16 mouse cellular contexts compared by ENCODE assay signal in genomic region chr15:99847937-99848336, GRCm38 (mm10). TPM values are rescaled to one million over a fixed set of nuclear protein-coding genes. Genes with fewer than 3 reads are reported as not detected.
DNase-seq lines count a peak whose midpoint lies in the region; ATAC-seq and TF ChIP-seq lines count a peak whose summit lies in the region.
"Had no signal": no experiment of that assay in that cellular context is flagged by ENCODE, and none has a peak within 500 bp of the region (broad histone marks: within the 10 kb centered on the region; RNA-seq: fewer than 3 reads in every experiment).

No protein-coding gene starts in this region.

- no peak for DNase-seq in kidney, postnatal 36 days
- peak; percentile 77 for DNase-seq in limb, embryonic 14.5 days (ENCODE audit: low spot score)
- no peak for DNase-seq in testis, postnatal 14 days (ENCODE audit: low spot score)
- no peak for DNase-seq in B cell, adult 2 months
- no peak for DNase-seq in thymus, postnatal 4 days
- DNase-seq: adrenal gland, postnatal 14 days; cerebellum, postnatal 25 days; gastrocnemius, postnatal 10 days; right cerebral cortex, postnatal 14 days had no signal

- H3K9me3 ChIP-seq in kidney, embryonic 14.5 days (ENCODE audit: control insufficient read depth, low read length) = no peaks in the 10 kb centered on the region
- no peaks in the 10 kb centered on the region for H3K9me3 ChIP-seq in embryonic facial prominence, embryonic 12.5 days
- no peaks in the 10 kb centered on the region for H3K9me3 ChIP-seq in limb, embryonic 14.5 days (ENCODE audit: control insufficient read depth, low read length)
- H3K9me3 ChIP-seq: hindbrain, embryonic 15.5 days; liver, embryonic 15.5 days had no signal

- no peaks in the 10 kb centered on the region for H3K36me3 ChIP-seq in kidney, embryonic 14.5 days (ENCODE audit: control insufficient read depth, insufficient read depth, low read length)
- H3K36me3 ChIP-seq in C2C12 (ENCODE audit: control insufficient read depth, insufficient read depth) = no peaks in the 10 kb centered on the region
- H3K36me3 ChIP-seq in embryonic facial prominence, embryonic 12.5 days = no peaks in the 10 kb centered on the region
- no peaks in the 10 kb centered on the region for H3K36me3 ChIP-seq in limb, embryonic 14.5 days (ENCODE audit: control insufficient read depth, insufficient read depth, low read length)
- H3K36me3 ChIP-seq: hindbrain, embryonic 15.5 days; liver, embryonic 15.5 days had no signal

- H3K4me3 ChIP-seq in kidney, embryonic 14.5 days (ENCODE audit: low read length) = no peak overlapping the region
- no peak overlapping the region for H3K4me3 ChIP-seq in C2C12 (ENCODE audit: insufficient read depth, poor library complexity, severe bottlenecking)
- no peak overlapping the region for H3K4me3 ChIP-seq in embryonic facial prominence, embryonic 12.5 days
- no peak overlapping the region for H3K4me3 ChIP-seq in limb, embryonic 14.5 days (replicated peaks; ENCODE audit: low read length)
- H3K4me3 ChIP-seq: hindbrain, embryonic 15.5 days; left cerebral cortex, adult 2 months; liver, embryonic 15.5 days had no signal

- no peak for TF ChIP-seq POLR2A in limb, embryonic 14.5 days (IDR thresholded peaks at IDR 0.05; ENCODE audit: borderline replicate concordance, extremely low read depth, insufficient read depth, insufficient read length)

- H3K4me2 ChIP-seq in kidney, embryonic 14.5 days (replicated peaks; ENCODE audit: low read depth, low read length) = no peak overlapping the region
- no peak overlapping the region for H3K4me2 ChIP-seq in embryonic facial prominence, embryonic 12.5 days (replicated peaks)
- H3K4me2 ChIP-seq in limb, embryonic 14.5 days (replicated peaks; ENCODE audit: low read depth, low read length, severe bottlenecking) = no peak overlapping the region
- H3K4me2 ChIP-seq: hindbrain, embryonic 15.5 days; liver, embryonic 15.5 days; midbrain, embryonic 11.5 days had no signal

- no peak overlapping the region for H3K9ac ChIP-seq in kidney, embryonic 14.5 days (ENCODE audit: low read depth, low read length)
- no peak overlapping the region for H3K9ac ChIP-seq in embryonic facial prominence, embryonic 12.5 days
- H3K9ac ChIP-seq in limb, embryonic 14.5 days (ENCODE audit: low read depth, low read length, severe bottlenecking) = no peak overlapping the region
- H3K9ac ChIP-seq: hindbrain, embryonic 15.5 days; liver, embryonic 15.5 days had no signal

- peaks cover 16% of the 10 kb centered on the region; the same call in 1 of the 2 replicates for H3K4me1 ChIP-seq in kidney, embryonic 14.5 days (ENCODE audit: control insufficient read depth, insufficient read depth, low read length)
- H3K4me1 ChIP-seq in embryonic facial prominence, embryonic 12.5 days = 0 out of 2 replicates have a peak, but pooled peaks cover 8% of the 10 kb centered on the region
- peaks cover 10% of the 10 kb centered on the region for H3K4me1 ChIP-seq in limb, embryonic 14.5 days (ENCODE audit: control insufficient read depth, insufficient read depth, low read length)
- H3K4me1 ChIP-seq: hindbrain, embryonic 15.5 days had no signal

- 28% methylated on average over 8 of the region's 8 CpGs for WGBS in kidney, embryonic 14.5 days
- 44% methylated on average over 8 of the region's 8 CpGs for WGBS in embryonic facial prominence, embryonic 12.5 days
- 21% methylated on average over 8 of the region's 8 CpGs for WGBS in limb, embryonic 14.5 days

- ATAC-seq in kidney, embryonic 14.5 days (ENCODE audit: low FRiP score, low TSS enrichment) = peak; percentile 62
- ATAC-seq in embryonic facial prominence, embryonic 12.5 days (ENCODE audit: insufficient number of reproducible peaks, insufficient read depth, low FRiP score, low TSS enrichment) = 0 out of 2 replicates have a peak, but pooled peaks have one; percentile 41
- peak; percentile 85 for ATAC-seq in limb, embryonic 14.5 days (ENCODE audit: low FRiP score, low read depth)

- no peak overlapping the region; the same call in 1 of the 2 replicates for H3K27ac ChIP-seq in kidney, embryonic 14.5 days (ENCODE audit: low read depth, low read length)
- H3K27ac ChIP-seq in embryonic facial prominence, embryonic 12.5 days = peak overlapping the region; percentile 36; the same call in 1 of the 2 replicates
- H3K27ac ChIP-seq in limb, embryonic 14.5 days (replicated peaks; ENCODE audit: low read depth, low read length) = peak overlapping the region; percentile 61
- H3K27ac ChIP-seq: hindbrain, embryonic 15.5 days; left cerebral cortex, adult 2 months; liver, embryonic 15.5 days had no signal

- no peak for TF ChIP-seq CTCF in C2C12 (IDR thresholded peaks at IDR 0.05; ENCODE audit: control insufficient read depth, insufficient read depth, insufficient read length)

- H3ac ChIP-seq in C2C12 (ENCODE audit: control insufficient read depth, insufficient read length, low read depth) = no peak overlapping the region

- no peaks in the 10 kb centered on the region for H3K79me3 ChIP-seq in C2C12 (ENCODE audit: low read depth)

- H3K79me2 ChIP-seq in C2C12 (ENCODE audit: control insufficient read depth, insufficient read depth) = no peaks in the 10 kb centered on the region

- no peaks in the 10 kb centered on the region for H3K27me3 ChIP-seq in kidney, embryonic 14.5 days (ENCODE audit: control insufficient read depth, insufficient read depth, low read length)
- no peaks in the 10 kb centered on the region for H3K27me3 ChIP-seq in C2C12 (ENCODE audit: control insufficient read depth, insufficient read depth, insufficient read length)
- H3K27me3 ChIP-seq in embryonic facial prominence, embryonic 12.5 days = no peaks in the 10 kb centered on the region
- no peaks in the 10 kb centered on the region for H3K27me3 ChIP-seq in limb, embryonic 14.5 days (ENCODE audit: control insufficient read depth, insufficient read depth, low read length)
- H3K27me3 ChIP-seq: hindbrain, embryonic 15.5 days; liver, embryonic 15.5 days had no signal

TF ChIP-seq in C2C12, 6 proteins besides CTCF, POLR2A, EP300 and RAD21:
- TF ChIP-seq MYOD1 (IDR thresholded peaks at IDR 0.05; ENCODE audit: control insufficient read depth, insufficient read length, low read depth) (peak; percentile 54), MYOG (IDR thresholded peaks at IDR 0.05; ENCODE audit: control insufficient read depth, extremely low read depth, insufficient read length) (no peak), FOSL1 (IDR thresholded peaks at IDR 0.05; ENCODE audit: insufficient read depth, low read length, poor library complexity, severe bottlenecking) (no peak), CEBPB (IDR thresholded peaks at IDR 0.05; ENCODE audit: low read depth) (no peak), USF1 (IDR thresholded peaks at IDR 0.05; ENCODE audit: low read depth) (no peak)
TF ChIP-seq in C2C12: peak in this region for 1.

RNA-seq across cellular contexts. Expression of gene Lima1, which starts 27.3 kb away (rescaled TPM):
- 23.4 and 43.5 TPM in 2 replicates for polyA plus RNA-seq in kidney, embryonic 14.5 days (2014; fragmentation: Nextera tagmentation; extraction: Ambion mirVana)
- 130 TPM for polyA plus RNA-seq in C2C12 (2012; fragmentation: generic; extraction: Trizol)
- polyA plus RNA-seq in embryonic facial prominence, embryonic 12.5 days (2016; fragmentation: Nextera tagmentation; extraction: Ambion mirVana) = 86.5 and 92.7 TPM in 2 replicates
- polyA plus RNA-seq in limb, embryonic 14.5 days (2012; rRNA removed) = 65.9 and 81.2 TPM in 2 replicates
- polyA plus RNA-seq in limb, embryonic 14.5 days (2014; fragmentation: Nextera tagmentation; extraction: Ambion mirVana) = 76.0 and 87.3 TPM in 2 replicates
